Mouse (Mus musculus) urinary bladder, postnatal 36 days (tissue): ENCODE data around the gene C8a.

ENCODE experiments used
- DNase-seq, 2 experiments: peaks; one replicate each; pipeline ENCODE4 v3.0.0; 2022; ENCODE audit warnings: low spot score in 2 of 2, mixed read lengths in 1 of 2

Gene C8a

GRCm38 (mm10) chr4:104876323-104876722 is at the start of gene C8a:
TSS of gene C8a (minus strand) at chr4:104876398.
- DNase-seq, result no peak

GRCm38 (mm10) chr4:104925383-104925782 is 49.2 kb upstream of the C8a start:
- DNase-seq, result no peak

- DNase-seq, result no peak
Observed at GRCm38 (mm10) chr4:104918017-104918416, 41.8 kb upstream of the C8a start.

GRCm38 (mm10) chr4:104914711-104915247 is 38.6 kb upstream of the C8a start:
- peak in 1 of 2 experiments; percentile 33 for DNase-seq

- DNase-seq, result peak in 1 of 2 experiments; percentile 14
Observed at GRCm38 (mm10) chr4:104913291-104914129, 37.3 kb upstream of the C8a start, which contains the start of gene Fyb2. TSS of gene Fyb2 (plus strand) at chr4:104913456.

- DNase-seq, result peak; percentile 64 to 72
Observed at GRCm38 (mm10) chr4:104911685-104912084, 35.5 kb upstream of the C8a start.

GRCm38 (mm10) chr4:104905049-104905448 is 28.9 kb upstream of the C8a start:
- DNase-seq, result no peak

- DNase-seq, result no peak
Observed at GRCm38 (mm10) chr4:104902836-104903235, 26.6 kb upstream of the C8a start.

- DNase-seq, result peak in 1 of 2 experiments; percentile 48
Observed at GRCm38 (mm10) chr4:104894004-104894734, 18.0 kb upstream of the C8a start.

GRCm38 (mm10) chr4:104893588-104893987 is 17.4 kb upstream of the C8a start:
- no peak for DNase-seq

- peak in 1 of 2 experiments; percentile 29 for DNase-seq
Observed at GRCm38 (mm10) chr4:104891708-104892107, 15.5 kb upstream of the C8a start.

- no peak for DNase-seq
Observed at GRCm38 (mm10) chr4:104888499-104889262, 12.5 kb upstream of the C8a start.

- no peak for DNase-seq
Observed at GRCm38 (mm10) chr4:104887486-104887885, 11.3 kb upstream of the C8a start.

GRCm38 (mm10) chr4:104875832-104876231 is 366 bp downstream of the C8a start:
- no peak for DNase-seq

- no peak for DNase-seq
Observed at GRCm38 (mm10) chr4:104870196-104870595, 6.0 kb downstream of the C8a start.

- DNase-seq, result no peak
Observed at GRCm38 (mm10) chr4:104869581-104869980, 6.6 kb downstream of the C8a start.

GRCm38 (mm10) chr4:104864397-104864796 is 11.8 kb downstream of the C8a start:
- no peak for DNase-seq

- DNase-seq, result no peak
Observed at GRCm38 (mm10) chr4:104861241-104861640, 15.0 kb downstream of the C8a start.

- DNase-seq, result no peak
Observed at GRCm38 (mm10) chr4:104857823-104858222, 18.4 kb downstream of the C8a start.

GRCm38 (mm10) chr4:104857029-104857428 is 19.2 kb downstream of the C8a start, which contains the start of gene Gm17662:
TSS of gene Gm17662 (plus strand) at chr4:104857329.
- DNase-seq, result no peak

GRCm38 (mm10) chr4:104855216-104855615 is 21.0 kb downstream of the C8a start:
- no peak for DNase-seq

GRCm38 (mm10) chr4:104843546-104843945 is 32.7 kb downstream of the C8a start:
- DNase-seq, result no peak
